Mouse (Mus musculus) megakaryocyte, embryonic 14.5 days (primary cell): Measurements from ENCODE around the gene Gm26558. TPM values are rescaled to one million over a fixed set of nuclear protein-coding genes. Genes with fewer than 3 reads are reported as not detected.

Source experiments
- H3K27me3 ChIP-seq: replicated peaks from 2 replicates; pipeline ENCODE3; 2012; ENCODE audit warnings: inconsistent platforms
- H3K36me3 ChIP-seq: replicated peaks from 2 replicates; pipeline ENCODE3; 2012; ENCODE audit warnings: low read length, inconsistent platforms, mixed read lengths
- H3K4me1 ChIP-seq: 2 replicates; pipeline ENCODE4 v1.6.1; 2012; ENCODE audit warnings: inconsistent platforms
- H3K4me3 ChIP-seq: replicated peaks from 2 replicates; pipeline ENCODE3; 2012; ENCODE audit warnings: moderate library complexity, mild to moderate bottlenecking, inconsistent platforms
- H3K9me3 ChIP-seq: 2 replicates; pipeline ENCODE4 v1.6.1; 2012; ENCODE audit warnings: inconsistent platforms
- FLI1 ChIP-seq: IDR thresholded peaks from 2 replicates; pipeline ENCODE4 v1.6.1; 2012; ENCODE audit warnings: low read length, inconsistent platforms, mixed read lengths
- GATA1 ChIP-seq: IDR thresholded peaks from 3 replicates; pipeline ENCODE4 v1.6.1; 2012; ENCODE audit warnings: mixed read lengths, low read length, inconsistent platforms, borderline replicate concordance
- polyA plus RNA-seq: library from polyadenylated mRNA; stranded (reverse); fragments of >175 nt; gene quantifications from 2 replicates; pipeline ENCODE4 v1.2.3, GENCODE M21; 2012; ENCODE audit warnings: low replicate concordance; ENCODE audit not compliant: insufficient read depth

The Gm26558 gene
- polyA plus RNA-seq, 1 experiment, result 3.1 TPM

DNA sequence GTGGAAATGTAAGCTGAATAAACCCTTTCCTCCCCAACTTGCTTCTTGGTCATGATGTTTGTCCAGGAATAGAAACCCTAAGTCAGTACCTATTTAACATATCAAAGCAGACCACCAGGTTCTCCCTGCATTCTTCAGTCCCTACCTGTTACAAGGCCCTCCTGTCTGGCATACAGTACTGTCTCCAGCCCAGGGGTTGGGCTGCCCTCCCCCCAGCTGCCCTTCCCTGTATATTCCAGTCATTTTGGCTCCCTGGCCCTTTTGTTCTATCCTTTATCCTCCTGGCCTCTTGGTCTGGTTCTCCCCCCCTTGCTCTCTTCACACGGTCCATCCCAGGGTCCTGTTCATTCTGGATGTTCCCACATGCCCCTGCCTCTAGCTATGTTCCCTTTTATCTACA, 30.6 kb downstream of the Gm26558 start:
- no peak for TF ChIP-seq GATA1
- TF ChIP-seq FLI1, result no peak
- Histone ChIP-seq H3K9me3 (peaks cover 35% of the 10 kb centered on the region), H3K36me3 (no peaks in the 10 kb centered on the region), H3K4me3 (no peak overlapping the region), H3K27me3 (peaks cover 2% of the 10 kb centered on the region), H3K4me1 (no peaks in the 10 kb centered on the region)

DNA sequence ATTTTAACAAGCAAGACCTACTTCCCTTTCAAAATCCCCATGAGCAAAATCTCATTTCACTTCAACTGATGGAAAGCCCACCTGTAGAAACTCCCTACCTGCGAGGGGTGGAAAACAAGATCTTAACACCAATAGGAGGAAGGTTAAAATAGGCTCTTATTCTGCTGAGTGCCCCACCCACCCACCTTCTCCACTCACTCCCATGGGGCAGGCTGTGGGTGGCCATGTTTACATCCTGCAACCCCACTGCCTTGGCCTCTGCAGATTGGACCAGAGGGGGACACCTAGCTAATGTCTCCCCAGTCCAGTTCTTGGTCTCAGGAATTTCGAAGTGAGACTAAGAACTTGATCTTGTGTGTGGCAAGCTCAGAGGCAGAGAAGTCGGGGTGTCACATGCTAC, 32.0 kb downstream of the Gm26558 start:
- Histone ChIP-seq H3K9me3 (peaks cover 33% of the 10 kb centered on the region), H3K36me3 (no peaks in the 10 kb centered on the region), H3K4me1 (no peaks in the 10 kb centered on the region), H3K27me3 (peaks cover 4% of the 10 kb centered on the region), H3K4me3 (no peak overlapping the region)
- no peak for TF ChIP-seq GATA1
- no peak for TF ChIP-seq FLI1

DNA sequence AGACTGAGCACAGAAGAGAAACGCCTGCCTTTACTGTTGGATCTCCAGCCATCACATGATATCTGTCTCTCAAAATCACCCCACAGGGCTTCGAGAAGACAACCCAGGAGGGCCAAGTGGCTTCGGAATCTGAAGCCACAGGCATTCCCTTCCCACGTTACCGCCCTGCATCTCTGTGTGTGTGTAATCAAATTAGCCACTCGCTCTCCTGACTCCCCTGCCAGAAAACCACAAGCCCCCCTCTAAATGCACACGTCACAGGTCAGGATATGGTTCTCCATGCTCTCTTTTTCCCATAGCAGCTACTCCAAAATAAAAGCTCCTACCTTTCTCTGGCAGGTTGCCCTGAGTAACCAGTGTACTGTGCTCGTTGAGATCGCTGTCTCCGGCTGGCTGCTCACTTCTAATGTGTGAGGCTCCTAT, 32.6 kb downstream of the Gm26558 start:
- no peak overlapping the region for H3K4me3 ChIP-seq

DNA sequence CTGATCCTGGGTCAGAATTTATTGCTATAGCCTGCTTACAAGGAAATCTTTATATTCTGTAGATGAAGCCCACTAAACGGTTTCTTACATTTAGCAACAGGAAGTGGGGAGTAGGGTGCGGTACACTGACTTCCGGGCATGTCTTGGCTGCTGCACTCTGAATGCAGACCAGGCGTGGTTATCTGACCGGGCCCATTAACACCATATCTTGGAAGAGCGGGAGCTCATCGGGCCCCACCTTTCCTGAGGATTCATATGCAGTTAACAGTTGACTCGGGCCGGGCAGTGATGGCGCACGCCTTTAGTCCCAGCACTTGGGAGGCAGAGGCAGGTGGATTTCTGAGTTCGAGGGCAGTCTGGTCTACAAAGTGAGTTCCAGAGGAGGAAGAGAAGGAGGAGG, 33.5 kb downstream of the Gm26558 start:
- TF ChIP-seq FLI1, result no peak
- TF ChIP-seq GATA1, result no peak
- H3K9me3 ChIP-seq, result peaks cover 32% of the 10 kb centered on the region
- H3K27me3 ChIP-seq, result peaks cover 4% of the 10 kb centered on the region
- no peaks in the 10 kb centered on the region for H3K36me3 ChIP-seq
- H3K4me3 ChIP-seq, result no peak overlapping the region
- H3K4me1 ChIP-seq, result no peaks in the 10 kb centered on the region

More for the DNA sequence above, 32.6 kb downstream of the Gm26558 start:
- H3K36me3 ChIP-seq, result no peaks in the 10 kb centered on the region
- H3K4me1 ChIP-seq, result no peaks in the 10 kb centered on the region
- peaks cover 4% of the 10 kb centered on the region for H3K27me3 ChIP-seq
- peaks cover 32% of the 10 kb centered on the region for H3K9me3 ChIP-seq
- no peak for TF ChIP-seq GATA1
- TF ChIP-seq FLI1, result no peak

DNA sequence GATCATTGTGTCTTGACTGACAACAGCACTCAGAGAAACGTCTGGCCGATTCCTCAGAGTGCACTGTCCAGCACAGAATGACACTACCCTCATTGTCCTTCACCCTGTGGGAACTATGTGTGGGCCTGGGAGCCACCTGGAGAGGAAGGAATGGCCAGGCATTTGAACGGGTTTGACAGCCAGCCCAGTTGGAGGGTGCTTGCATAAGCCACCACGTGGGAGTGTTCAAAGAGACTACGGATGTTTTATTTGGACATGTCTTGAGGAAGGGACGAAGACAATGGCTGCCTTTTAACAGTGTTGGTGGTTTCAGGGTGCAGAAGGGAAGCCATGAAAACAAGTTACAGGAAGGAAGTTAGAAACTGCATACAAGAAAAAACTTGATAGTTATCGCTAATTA, 36.1 kb downstream of the Gm26558 start:
- TF ChIP-seq GATA1 (no peak), FLI1 (no peak)
- peaks cover 8% of the 10 kb centered on the region for H3K27me3 ChIP-seq

DNA sequence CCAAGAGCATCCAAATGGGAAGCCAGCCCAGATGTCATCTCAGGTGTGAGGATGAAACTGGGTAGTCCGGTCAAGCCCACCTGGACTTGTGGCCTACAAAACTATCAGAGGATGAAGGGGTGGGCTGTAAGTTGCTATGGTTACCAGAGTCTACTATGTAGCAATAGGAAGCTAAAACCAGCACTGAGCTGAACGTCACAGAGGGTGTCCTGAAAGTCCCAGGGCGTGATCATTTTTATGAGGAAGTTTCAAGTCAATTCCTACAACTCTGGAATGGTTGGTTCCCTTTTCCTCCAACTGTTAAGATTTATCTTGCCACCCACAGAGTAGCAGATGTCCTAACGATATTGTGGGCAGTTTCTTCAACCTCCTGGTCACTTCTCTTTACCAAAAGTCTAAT, 39.7 kb downstream of the Gm26558 start:
- Histone ChIP-seq H3K9me3 (peaks cover 16% of the 10 kb centered on the region), H3K4me1 (0 out of 2 replicates have a peak, but pooled peaks cover 4% of the 10 kb centered on the region), H3K36me3 (no peaks in the 10 kb centered on the region), H3K27me3 (peaks cover 6% of the 10 kb centered on the region), H3K4me3 (no peak overlapping the region)
- TF ChIP-seq GATA1 (no peak), FLI1 (no peak)

More for the DNA sequence above, 36.1 kb downstream of the Gm26558 start:
- H3K4me1 ChIP-seq, result 0 out of 2 replicates have a peak, but pooled peaks cover 4% of the 10 kb centered on the region
- H3K9me3 ChIP-seq, result peaks cover 32% of the 10 kb centered on the region
- no peak overlapping the region for H3K4me3 ChIP-seq
- no peaks in the 10 kb centered on the region for H3K36me3 ChIP-seq

DNA sequence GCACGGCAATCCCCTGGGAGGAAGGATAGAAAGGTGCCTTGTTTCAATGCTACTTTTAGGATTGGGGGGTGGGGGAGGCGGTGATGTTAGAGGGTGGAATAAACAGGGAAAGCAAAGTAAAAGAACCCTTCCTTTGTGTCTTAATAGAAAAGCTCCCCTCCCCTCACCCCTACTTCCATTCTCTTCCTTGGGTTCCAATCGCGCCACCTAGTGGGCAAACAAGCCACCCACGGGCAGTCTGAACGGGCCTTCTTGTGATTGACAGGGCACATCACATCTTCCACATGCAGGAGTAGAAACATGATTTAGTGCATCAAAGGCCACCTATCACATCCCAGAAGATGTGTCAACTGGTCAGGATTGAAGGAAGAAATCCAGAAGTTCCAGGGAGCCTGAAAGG, 41.7 kb downstream of the Gm26558 start:
- H3K4me1 ChIP-seq, result 0 out of 2 replicates have a peak, but pooled peaks cover 4% of the 10 kb centered on the region
- H3K27me3 ChIP-seq, result peaks cover 6% of the 10 kb centered on the region
- H3K4me3 ChIP-seq, result no peak overlapping the region
- TF ChIP-seq GATA1 (no peak), FLI1 (no peak)
- no peaks in the 10 kb centered on the region for H3K36me3 ChIP-seq
- peaks cover 2% of the 10 kb centered on the region; the same call in 1 of the 2 replicates for H3K9me3 ChIP-seq

DNA sequence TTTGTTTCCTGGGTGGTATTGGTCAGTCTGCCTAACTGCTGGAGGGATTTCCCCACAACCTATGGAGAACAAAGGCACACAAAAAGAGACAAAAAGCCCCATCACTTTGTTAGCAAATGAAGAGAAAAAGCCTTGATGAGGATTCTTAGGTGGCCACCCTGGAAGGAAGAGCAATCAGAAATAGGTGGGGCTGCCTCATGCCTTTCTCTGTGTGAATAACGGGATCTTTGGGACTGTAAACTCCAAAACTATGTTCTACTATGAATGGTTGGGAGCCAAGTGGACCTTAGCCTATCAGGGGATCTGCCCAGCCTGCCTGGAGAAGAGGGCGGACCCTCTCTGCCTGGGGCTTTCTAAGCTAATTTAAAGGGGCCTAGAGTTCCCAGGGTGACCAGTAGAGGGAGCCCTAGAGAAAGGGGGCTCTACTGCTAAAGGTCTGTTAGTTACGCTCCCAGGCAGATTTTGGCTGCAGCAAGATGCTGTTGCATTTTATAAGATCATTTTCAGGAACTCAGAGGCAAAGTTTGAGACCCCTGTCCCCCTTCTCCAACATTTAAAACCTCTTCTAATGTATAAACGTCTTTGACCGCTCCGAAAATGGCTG, 42.6 kb downstream of the Gm26558 start:
- H3K4me1 ChIP-seq, result 0 out of 2 replicates have a peak, but pooled peaks cover 4% of the 10 kb centered on the region
- H3K4me3 ChIP-seq, result no peak overlapping the region
- no peak for TF ChIP-seq GATA1
- TF ChIP-seq FLI1, result no peak
- no peaks in the 10 kb centered on the region for H3K36me3 ChIP-seq
- no peaks in the 10 kb centered on the region for H3K9me3 ChIP-seq
- peaks cover 6% of the 10 kb centered on the region for H3K27me3 ChIP-seq

DNA sequence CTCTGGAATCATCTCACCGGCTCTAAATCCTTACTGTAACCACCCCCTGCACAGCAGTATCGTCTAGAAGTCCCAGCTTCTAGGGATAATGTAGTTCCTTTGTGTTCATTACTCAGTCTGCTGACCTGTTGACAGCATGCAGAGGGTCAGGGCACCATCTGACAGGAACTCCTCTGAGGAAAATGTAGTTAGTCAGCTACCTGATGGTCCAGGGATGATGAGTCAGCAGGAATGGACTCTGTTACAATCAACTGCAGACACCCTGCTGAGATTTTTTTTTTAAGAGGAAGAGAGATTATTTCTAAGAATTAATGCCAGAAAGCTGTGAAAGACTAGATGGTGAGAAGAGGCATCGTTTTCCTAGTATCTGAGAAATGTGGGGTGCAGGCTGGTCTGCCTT, 45.3 kb downstream of the Gm26558 start:
- H3K4me3 ChIP-seq, result no peak overlapping the region
- TF ChIP-seq FLI1 (no peak), GATA1 (no peak)
- no peaks in the 10 kb centered on the region for H3K36me3 ChIP-seq
- peaks cover 8% of the 10 kb centered on the region for H3K9me3 ChIP-seq
- 0 out of 2 replicates have a peak, but pooled peaks cover 4% of the 10 kb centered on the region for H3K4me1 ChIP-seq
- peaks cover 4% of the 10 kb centered on the region for H3K27me3 ChIP-seq

DNA sequence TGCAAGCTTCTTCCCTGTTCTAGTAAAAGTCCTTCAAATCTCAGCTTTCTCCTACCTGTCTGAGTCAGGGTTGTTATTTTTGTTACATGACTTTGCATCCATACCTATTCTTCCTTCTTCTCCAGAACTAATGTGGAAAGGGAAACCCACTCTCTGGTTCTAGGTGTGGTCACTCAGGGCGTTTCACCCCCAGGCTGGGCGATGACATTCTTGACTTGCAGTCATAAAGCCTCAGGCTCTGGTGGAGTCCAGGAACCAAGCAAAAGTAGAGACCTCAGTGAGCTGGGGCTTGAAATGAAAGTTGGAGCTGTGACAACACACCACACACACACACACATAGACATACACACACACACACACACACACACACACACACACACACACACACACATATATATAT, 45.8 kb downstream of the Gm26558 start:
- Histone ChIP-seq H3K36me3 (no peaks in the 10 kb centered on the region), H3K4me3 (no peak overlapping the region), H3K9me3 (peaks cover 8% of the 10 kb centered on the region), H3K27me3 (peaks cover 4% of the 10 kb centered on the region), H3K4me1 (0 out of 2 replicates have a peak, but pooled peaks cover 3% of the 10 kb centered on the region)
- TF ChIP-seq GATA1 (no peak), FLI1 (no peak)

DNA sequence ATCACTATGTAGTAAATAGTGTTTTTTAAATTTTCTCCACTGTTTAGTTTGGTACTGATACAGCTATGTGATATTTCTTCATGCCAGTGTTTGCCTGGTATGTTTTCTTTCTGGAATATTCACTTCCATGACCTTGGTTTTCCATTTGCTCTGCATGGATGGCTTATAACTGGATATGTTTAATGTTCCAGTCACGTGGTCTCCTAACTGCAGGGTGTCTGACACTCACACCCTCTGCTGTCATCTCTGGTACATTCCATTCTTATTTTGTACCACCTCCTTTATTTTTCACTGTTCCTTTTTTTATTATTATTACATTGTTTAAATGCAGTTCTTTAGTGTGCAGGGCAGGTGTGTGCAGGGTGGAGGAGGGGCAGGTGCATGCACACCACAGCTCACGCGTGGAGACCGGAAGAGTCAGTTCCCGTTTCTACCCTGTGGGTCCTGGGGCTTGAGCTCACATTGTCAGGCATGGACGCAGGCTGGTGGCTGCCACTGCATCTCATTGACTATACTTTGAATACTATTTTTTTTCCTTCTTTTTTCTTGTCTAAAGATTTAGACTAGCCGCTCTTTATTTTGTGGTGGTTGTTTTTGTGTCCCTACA, 47.1 kb downstream of the Gm26558 start:
- Histone ChIP-seq H3K4me1 (no peaks in the 10 kb centered on the region), H3K27me3 (peaks cover 4% of the 10 kb centered on the region), H3K36me3 (no peaks in the 10 kb centered on the region), H3K4me3 (no peak overlapping the region), H3K9me3 (peaks cover 8% of the 10 kb centered on the region)
- TF ChIP-seq GATA1 (no peak), FLI1 (no peak)

Other genes with a start within 250 kb of the Gm26558 start
- gene Sp5, start 187.2 kb downstream of the Gm26558 start, polyA plus RNA-seq, result not detected in 2 replicates
- gene Erich2, start 153.3 kb downstream of the Gm26558 start, polyA plus RNA-seq, result not detected in 2 replicates
- gene Gad1, start 109.0 kb downstream of the Gm26558 start, polyA plus RNA-seq, result 0.34 TPM in 1 of 2 replicates, not detected in the other
- gene Gorasp2, start 532 bp downstream of the Gm26558 start, polyA plus RNA-seq, result 84.7 and 135 TPM in 2 replicates
- 11.7 and 15.7 TPM in 2 replicates for gene Tlk1, start 163.6 kb upstream of the Gm26558 start, polyA plus RNA-seq